Mouse (Mus musculus) lung, embryonic 14.5 days (tissue): ENCODE data around the gene Usp47. TPM values are rescaled to one million over a fixed set of nuclear protein-coding genes. Genes with fewer than 3 reads are reported as not detected.

Source experiments
- ATAC-seq: fragments of 200-750 bp; cut with Nextera tagmentation; 2 replicates; pipeline ENCODE4 v1.8.0; 2017; ENCODE audit warnings: mild to moderate bottlenecking, moderate TSS enrichment, moderate library complexity; ENCODE audit not compliant: insufficient read depth
- DNase-seq: peaks from one replicate; pipeline ENCODE4 v3.0.0-alpha.2; 2015
- H3K27ac ChIP-seq: fragments of 300-500 bp; sonication (generic); 2 replicates; pipeline ENCODE4 v1.5.1; 2014; ENCODE audit warnings: low read depth, mild to moderate bottlenecking, moderate library complexity
- H3K27me3 ChIP-seq: fragments of 300-500 bp; sonication (generic); 2 replicates; pipeline ENCODE4 v1.6.1; 2014; ENCODE audit warnings: low read length, control low read depth; ENCODE audit not compliant: insufficient read depth
- H3K36me3 ChIP-seq: fragments of 300-500 bp; sonication (generic); 2 replicates; pipeline ENCODE4 v1.6.1; 2014; ENCODE audit warnings: control low read depth; ENCODE audit not compliant: insufficient read depth
- H3K4me1 ChIP-seq: fragments of 300-500 bp; sonication (generic); 2 replicates; pipeline ENCODE4 v1.6.1; 2014; ENCODE audit warnings: antibody characterized with exemption, control low read depth; ENCODE audit not compliant: insufficient read depth
- H3K4me2 ChIP-seq: fragments of 300-500 bp; sonication (generic); 2 replicates; pipeline ENCODE4 v1.6.1; 2014; ENCODE audit warnings: mild to moderate bottlenecking
- H3K4me3 ChIP-seq: fragments of 300-500 bp; sonication (generic); 2 replicates; pipeline ENCODE4 v1.5.1; 2014; ENCODE audit warnings: low read depth, low read length
- H3K9ac ChIP-seq: fragments of 300-500 bp; sonication (generic); 2 replicates; pipeline ENCODE4 v1.6.1; 2014
- H3K9me3 ChIP-seq: fragments of 300-500 bp; sonication (generic); 2 replicates; pipeline ENCODE4 v1.6.1; 2016; ENCODE audit warnings: low read depth, low read length, control low read depth
- CTCF ChIP-seq: IDR thresholded peaks from 2 replicates; pipeline ENCODE4 v1.5.1; 2016; ENCODE audit warnings: antibody characterized with exemption, low read depth
- WGBS: fragments of 180-500 bp; shearing (Covaris S2); extraction: QIAGEN DNeasy Blood & Tissue Kit; methylation state at CpG from one replicate; pipeline ENCODE4 v1.1.7; 2014; 5-methylcytosine and 5-hydroxymethylcytosine counted together
- polyA plus RNA-seq: library from polyadenylated mRNA; unstranded; fragments of >200 nt; fragmentation: Nextera tagmentation; extraction: Ambion mirVana; gene quantifications from 2 replicates; pipeline ENCODE4 v1.2.1, GENCODE M21; 2014

Gene Usp47
- polyA plus RNA-seq, 1 experiment from 2014 or later, result 92.1 TPM

- Histone ChIP-seq H3K27ac (no peak overlapping the region), H3K9me3 (no peaks in the 10 kb centered on the region), H3K36me3 (0 out of 2 replicates have a peak, but pooled peaks cover 4% of the 10 kb centered on the region), H3K4me2 (no peak overlapping the region), H3K4me3 (no peak overlapping the region), H3K27me3 (no peaks in the 10 kb centered on the region), H3K9ac (no peak overlapping the region), H3K4me1 (0 out of 2 replicates have a peak, but pooled peaks cover 2% of the 10 kb centered on the region)
- no peak for TF ChIP-seq CTCF
- no peak for DNase-seq
- 60% methylated on average over 1 of the region's 1 CpGs for WGBS
- no peak for ATAC-seq
Observed at GRCm38 (mm10) chr7:112036636-112037035, 13.3 kb downstream of the Usp47 start.

GRCm38 (mm10) chr7:112040271-112040670 lies 17.0 kb downstream of the Usp47 start:
- no peaks in the 10 kb centered on the region for H3K9me3 ChIP-seq
- H3K27me3 ChIP-seq, result no peaks in the 10 kb centered on the region
- H3K27ac ChIP-seq, result 0 out of 2 replicates have a peak overlapping the region, but pooled peaks have one; percentile 4
- H3K36me3 ChIP-seq, result no peaks in the 10 kb centered on the region
- no peak overlapping the region for H3K4me3 ChIP-seq
- H3K4me2 ChIP-seq, result no peak overlapping the region
- TF ChIP-seq CTCF, result no peak
- no peaks in the 10 kb centered on the region for H3K4me1 ChIP-seq
- no peak overlapping the region for H3K9ac ChIP-seq
- DNase-seq, result no peak
- no peak for ATAC-seq

- no peaks in the 10 kb centered on the region for H3K36me3 ChIP-seq
- no peak overlapping the region for H3K9ac ChIP-seq
- ATAC-seq (no peak), DNase-seq (no peak)
- TF ChIP-seq CTCF, result no peak
- no peaks in the 10 kb centered on the region for H3K9me3 ChIP-seq
- no peaks in the 10 kb centered on the region for H3K27me3 ChIP-seq
- 74% methylated on average over 2 of the region's 2 CpGs for WGBS
- no peak overlapping the region for H3K4me2 ChIP-seq
- H3K27ac ChIP-seq, result no peak overlapping the region
- no peaks in the 10 kb centered on the region for H3K4me1 ChIP-seq
- no peak overlapping the region for H3K4me3 ChIP-seq
Observed at GRCm38 (mm10) chr7:112042758-112043157, 19.5 kb downstream of the Usp47 start.

DNA sequence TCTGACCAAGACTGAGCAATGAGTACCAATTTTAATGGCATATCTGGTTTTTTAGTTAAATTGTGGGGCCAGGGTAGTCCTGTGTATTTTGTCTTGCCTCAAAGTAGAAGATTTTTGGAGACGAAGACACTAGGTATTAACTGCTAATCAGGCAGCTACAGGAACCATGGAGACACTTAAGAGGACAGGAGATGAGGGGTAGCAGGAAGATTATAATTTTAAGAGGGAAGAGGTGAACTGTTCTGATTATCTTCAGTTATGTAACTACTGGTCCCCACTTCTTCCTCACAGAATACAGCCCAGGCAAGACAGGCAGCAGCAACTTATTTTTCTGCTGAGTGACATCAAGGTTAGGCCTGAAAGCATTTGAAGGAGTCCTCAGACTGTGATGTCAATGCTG lies 21.9 kb downstream of the Usp47 start:
- no peak overlapping the region for H3K4me3 ChIP-seq
- no peaks in the 10 kb centered on the region for H3K9me3 ChIP-seq
- H3K27me3 ChIP-seq, result no peaks in the 10 kb centered on the region
- 95% methylated on average over 1 of the region's 1 CpGs for WGBS
- no peak overlapping the region for H3K27ac ChIP-seq
- H3K4me2 ChIP-seq, result no peak overlapping the region
- H3K36me3 ChIP-seq, result no peaks in the 10 kb centered on the region
- no peak overlapping the region for H3K9ac ChIP-seq
- ATAC-seq (no peak), DNase-seq (no peak)
- H3K4me1 ChIP-seq, result no peaks in the 10 kb centered on the region
- TF ChIP-seq CTCF, result no peak

DNA sequence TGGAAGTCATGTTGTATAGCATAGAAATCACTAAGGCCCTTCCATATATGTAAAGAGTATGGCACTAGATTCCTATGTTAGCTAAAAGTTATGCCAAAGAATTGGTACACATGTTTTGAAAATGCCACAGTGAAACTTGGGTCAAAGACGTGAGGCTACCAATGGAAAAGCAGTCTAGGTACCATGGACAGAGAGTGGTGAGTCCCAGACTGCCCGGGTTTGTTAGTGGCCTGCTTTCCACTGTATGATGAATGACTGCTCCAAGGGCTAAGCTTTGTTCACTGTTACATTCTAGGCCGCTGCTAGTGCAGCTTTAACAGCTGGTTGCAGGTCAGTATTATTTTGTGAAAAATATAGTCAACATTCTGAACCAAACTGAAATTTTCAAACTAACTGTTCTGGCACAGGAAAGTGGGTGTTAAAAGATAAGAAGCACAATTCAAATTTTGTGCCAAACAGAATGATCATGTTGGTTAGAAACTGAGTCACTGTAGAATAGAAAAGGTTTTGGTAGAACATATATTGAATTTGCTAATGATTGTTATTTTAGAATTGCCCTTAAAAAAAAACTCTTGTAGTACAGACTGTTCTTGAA lies 22.6 kb downstream of the Usp47 start:
- no peak for TF ChIP-seq CTCF
- H3K27ac ChIP-seq, result no peak overlapping the region
- H3K9ac ChIP-seq, result no peak overlapping the region
- H3K27me3 ChIP-seq, result no peaks in the 10 kb centered on the region
- H3K4me1 ChIP-seq, result no peaks in the 10 kb centered on the region
- no peaks in the 10 kb centered on the region for H3K36me3 ChIP-seq
- no peak for ATAC-seq
- H3K4me2 ChIP-seq, result no peak overlapping the region
- no peak overlapping the region for H3K4me3 ChIP-seq
- peak; percentile 26 for DNase-seq
- 33% methylated on average over 3 of the region's 3 CpGs for WGBS
- no peaks in the 10 kb centered on the region for H3K9me3 ChIP-seq

- Histone ChIP-seq H3K4me1 (no peaks in the 10 kb centered on the region), H3K9me3 (no peaks in the 10 kb centered on the region), H3K27me3 (no peaks in the 10 kb centered on the region), H3K36me3 (0 out of 2 replicates have a peak, but pooled peaks cover 3% of the 10 kb centered on the region), H3K27ac (no peak overlapping the region), H3K4me3 (no peak overlapping the region), H3K4me2 (no peak overlapping the region), H3K9ac (no peak overlapping the region)
- 87% methylated on average over 5 of the region's 5 CpGs for WGBS
- DNase-seq, result no peak
- no peak for ATAC-seq
- no peak for TF ChIP-seq CTCF
Observed at GRCm38 (mm10) chr7:112048643-112049042, 25.3 kb downstream of the Usp47 start.

DNA sequence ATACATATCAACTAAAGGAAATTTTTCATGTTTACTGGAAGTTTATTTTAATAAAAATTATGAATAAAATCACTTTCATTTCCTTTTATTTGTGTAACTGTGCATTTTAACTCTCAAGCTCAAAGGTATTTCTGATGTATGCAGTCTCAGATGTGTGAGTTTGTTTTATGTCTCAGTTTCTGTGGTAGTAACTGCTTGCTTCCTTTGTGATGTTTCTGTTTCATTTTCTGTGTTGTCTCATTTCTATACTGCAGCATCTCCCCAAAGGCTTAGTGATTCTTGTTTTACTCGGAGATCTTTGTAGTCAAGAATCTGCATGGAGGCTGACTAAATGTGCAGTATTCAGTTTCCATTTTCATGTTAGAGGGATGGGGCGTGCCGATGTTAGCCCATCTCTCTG lies 30.4 kb downstream of the Usp47 start:
- no peaks in the 10 kb centered on the region for H3K9me3 ChIP-seq
- H3K4me3 ChIP-seq, result no peak overlapping the region
- no peak overlapping the region for H3K4me2 ChIP-seq
- ATAC-seq (no peak), DNase-seq (no peak)
- H3K27me3 ChIP-seq, result no peaks in the 10 kb centered on the region
- no peak for TF ChIP-seq CTCF
- WGBS, result 89% methylated on average over 3 of the region's 3 CpGs
- peaks cover 37% of the 10 kb centered on the region for H3K36me3 ChIP-seq
- H3K27ac ChIP-seq, result no peak overlapping the region
- H3K9ac ChIP-seq, result no peak overlapping the region
- H3K4me1 ChIP-seq, result no peaks in the 10 kb centered on the region
